Mouse (Mus musculus) testis, postnatal 10 days (tissue): Measurements from ENCODE around the gene Cd44.

Experiments used
- DNase-seq: peaks from one replicate; pipeline ENCODE4 v3.0.0; 2021; ENCODE audit warnings: low spot score

Cd44 gene

DNA sequence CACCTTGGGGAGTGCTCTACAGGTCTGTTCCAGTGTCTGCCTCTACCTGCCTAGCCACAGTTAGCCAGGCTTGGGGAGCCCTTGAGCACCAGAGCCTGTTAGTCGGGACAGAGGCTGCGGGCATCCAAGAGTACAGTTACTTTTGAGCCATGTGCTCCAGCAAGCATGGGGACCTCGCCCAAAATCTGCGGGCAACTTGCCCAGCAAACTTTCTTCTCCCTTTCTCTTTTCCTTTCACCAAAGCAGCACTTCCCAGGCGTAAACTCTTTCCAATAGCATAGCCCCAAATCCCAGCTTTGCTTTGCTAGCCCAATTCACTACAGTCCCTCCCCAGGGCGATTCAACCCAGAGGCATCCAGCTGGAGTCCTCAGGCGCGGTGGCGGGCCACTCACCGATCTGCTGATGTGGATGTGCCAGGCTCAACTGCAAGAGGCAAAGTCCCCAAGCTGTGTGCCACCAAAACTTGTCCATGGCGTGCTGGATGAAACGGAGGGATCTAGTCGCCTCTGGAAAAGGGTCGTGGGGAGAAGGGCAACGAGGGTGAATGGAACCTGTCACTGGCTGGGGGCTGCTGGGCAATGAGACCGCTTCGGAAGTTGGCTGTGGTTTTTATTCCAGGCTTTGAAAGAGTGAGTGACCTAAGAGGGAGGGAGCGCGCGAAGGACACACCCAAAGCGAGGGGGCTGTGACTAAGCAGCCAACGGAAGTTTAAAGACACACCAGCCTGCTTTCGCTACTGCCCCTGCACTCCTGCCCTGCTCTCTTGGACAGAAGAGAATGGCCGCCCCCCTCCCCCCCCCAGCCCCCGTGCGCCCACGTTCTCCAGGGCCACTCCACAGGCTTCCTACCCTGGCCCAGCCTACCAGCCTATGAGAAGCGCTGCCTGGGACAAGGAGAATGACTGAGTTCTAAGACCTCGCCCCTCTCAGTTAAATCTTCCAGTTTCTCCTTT lies at the start of gene Cd44:
TSS of gene Cd44 (minus strand) at position 791 of the 953 bp plus-strand sequence.
- DNase-seq: peak; percentile 61

DNA sequence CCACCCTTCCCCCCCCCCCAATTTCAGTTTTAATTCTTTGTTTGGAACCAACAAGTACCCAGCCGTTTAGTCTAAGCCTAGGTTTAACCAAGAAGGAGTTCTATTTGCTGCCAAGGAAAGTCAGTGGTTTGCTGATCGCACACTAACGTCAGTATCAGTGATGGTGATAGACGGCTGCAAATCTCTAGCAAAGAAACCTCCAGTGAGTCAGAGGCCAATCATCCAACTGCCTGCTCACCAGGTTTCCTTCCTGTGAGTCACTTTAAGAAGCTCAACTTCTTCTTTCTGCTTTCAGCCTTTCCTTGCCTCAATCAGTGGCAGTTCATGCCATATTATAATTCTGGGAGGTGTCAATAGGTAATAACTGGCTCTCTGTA lies 47.0 kb upstream of the Cd44 start:
- DNase-seq: no peak

DNA sequence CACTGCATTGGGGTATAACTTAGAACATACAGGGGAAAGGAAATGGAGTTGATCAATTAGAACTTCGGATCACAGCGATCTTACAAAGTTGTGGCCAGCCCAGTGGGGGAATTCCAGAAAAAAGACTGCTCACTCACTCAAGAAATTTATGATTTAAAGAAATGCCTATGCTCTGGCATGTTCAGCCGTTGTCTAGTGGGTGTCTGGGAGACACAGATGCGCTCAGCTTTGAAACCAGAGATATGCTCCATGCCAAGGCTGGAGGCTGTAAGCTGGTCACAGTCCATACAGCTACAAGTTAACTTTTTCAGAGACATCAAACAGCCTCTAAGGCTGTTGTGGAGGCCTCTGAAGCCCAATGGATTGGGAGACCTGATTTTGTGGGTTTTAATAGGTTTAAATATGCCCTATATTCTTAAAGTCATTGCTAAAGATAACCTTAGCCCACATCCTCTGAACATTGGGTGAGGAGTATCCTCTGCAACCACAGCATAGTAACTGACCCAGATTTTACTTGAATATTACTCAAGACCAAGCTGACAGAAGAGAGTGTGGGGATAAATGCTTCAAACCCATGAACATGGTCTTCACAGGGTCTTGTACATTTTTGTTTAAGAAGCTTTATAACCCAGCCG lies 46.5 kb upstream of the Cd44 start:
- no peak for DNase-seq

DNA sequence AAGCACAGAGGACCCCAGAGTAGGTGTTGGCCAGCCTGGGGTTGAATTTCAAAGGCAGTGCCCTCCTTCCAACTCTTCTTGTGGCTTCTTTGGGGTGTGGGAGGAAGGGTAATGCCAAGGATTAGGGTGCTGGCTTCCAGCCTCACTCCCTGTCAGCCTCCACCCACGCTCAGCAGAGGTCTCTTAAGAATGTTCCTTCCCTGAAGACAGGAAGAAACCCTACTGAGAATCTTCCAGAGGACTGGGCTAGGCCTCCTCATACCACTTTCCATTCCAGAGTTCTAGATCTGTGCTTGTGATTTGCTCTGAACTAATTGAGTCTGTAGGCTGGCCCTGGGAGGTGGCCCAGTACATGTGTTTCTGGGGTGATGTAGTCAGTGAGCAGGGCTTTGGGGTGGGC lies 43.6 kb upstream of the Cd44 start:
- no peak for DNase-seq

DNA sequence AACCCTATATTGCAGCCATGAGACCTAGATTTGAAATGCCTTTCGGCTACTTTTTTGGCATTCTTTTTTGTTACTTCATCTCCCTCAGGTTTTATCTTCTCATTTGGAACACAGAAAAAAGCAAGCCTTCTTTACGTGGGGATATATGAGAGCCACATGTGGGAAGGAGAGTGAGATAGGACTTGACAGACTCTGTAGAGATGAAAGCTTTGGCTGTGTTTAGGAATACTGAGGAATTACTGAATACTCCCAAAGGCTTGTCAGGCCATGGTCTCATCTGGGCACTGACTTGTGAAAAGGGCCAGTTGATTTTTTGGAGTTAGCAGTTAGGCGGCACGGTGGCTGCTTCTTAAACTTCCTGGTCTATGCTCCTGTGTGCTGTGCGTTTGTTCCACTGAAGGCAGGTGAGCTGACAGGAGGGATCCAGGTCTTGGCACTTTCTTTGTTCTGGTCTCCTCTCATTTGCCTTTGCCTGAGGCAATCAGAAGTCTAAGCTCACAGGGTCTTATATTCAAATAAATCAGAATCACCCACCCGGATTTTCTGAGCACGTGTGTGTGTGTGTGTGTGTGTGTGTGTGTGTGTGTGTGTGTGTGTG lies 43.0 kb upstream of the Cd44 start:
- DNase-seq: no peak

DNA sequence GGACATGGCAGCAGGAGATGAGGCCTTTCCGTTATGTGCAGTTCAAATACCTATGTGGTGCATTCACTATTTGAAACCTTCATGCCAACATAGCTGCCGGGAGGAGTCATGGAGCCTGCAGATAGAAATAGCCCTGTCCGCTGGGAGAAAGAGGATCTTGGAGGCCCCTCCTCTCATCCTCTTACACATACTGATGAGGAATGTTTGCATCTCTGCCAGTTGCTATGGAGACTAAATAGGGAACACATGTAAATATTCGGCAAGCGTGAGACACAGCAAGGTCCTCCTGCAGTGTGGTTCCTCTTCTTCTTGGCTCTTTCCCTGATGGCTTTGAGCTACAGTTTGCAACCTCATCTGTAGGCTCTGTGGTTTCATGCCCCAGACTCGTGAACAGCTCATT lies 42.5 kb upstream of the Cd44 start:
- no peak for DNase-seq

DNA sequence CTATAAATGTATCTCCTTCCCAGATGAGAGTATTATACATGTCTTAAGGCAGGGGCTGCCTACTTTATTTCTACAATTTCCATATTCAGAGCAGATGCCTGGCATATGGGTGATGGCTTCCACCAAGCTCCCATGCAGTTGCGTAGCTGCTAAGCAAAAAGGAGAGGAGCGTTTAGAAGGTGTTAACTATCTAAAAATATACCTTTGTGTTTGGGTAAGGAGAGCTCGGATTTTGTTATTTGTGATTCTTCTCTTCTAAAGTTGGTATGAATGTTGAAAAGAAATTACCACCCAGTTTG lies 41.3 kb upstream of the Cd44 start:
- DNase-seq: no peak

DNA sequence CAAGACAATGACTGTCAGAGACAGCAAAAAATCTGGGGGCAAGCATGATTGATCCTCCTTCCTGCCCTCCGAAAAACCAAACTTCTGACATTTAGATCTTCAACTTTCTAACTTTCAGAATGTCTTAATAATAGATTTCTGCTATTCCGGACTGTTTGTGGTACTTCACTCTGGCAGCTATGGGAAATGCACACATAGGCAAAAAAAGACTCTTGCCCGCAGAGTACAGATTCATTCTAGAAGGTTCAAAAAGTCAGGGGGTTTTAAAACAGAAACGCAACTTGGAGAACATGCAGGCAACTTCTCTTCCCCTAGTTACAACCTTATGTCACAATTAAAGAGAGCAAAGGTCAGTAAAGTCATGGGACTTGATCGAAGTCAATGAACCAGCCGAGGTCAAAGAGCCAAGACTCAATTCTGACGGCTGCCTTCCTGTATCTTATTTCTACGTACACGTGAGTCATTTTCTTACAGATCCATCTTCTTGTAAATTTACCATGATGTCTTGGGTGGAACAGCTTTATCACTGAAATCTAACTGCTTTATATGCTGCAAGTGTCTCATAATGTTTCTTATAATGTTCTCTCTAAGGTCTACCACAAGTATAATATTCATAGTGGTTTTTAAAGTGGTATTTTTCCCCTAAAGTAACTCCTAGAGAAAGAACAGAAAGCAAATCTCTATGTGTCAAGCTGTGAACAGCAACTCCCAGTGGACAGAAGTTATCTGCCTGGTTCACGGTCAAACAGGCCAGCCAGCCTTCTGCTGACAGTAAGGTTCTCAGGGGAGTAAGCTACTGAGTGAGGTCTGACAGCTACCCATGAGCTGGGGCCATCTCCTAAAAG lies 40.7 kb upstream of the Cd44 start:
- no peak for DNase-seq

DNA sequence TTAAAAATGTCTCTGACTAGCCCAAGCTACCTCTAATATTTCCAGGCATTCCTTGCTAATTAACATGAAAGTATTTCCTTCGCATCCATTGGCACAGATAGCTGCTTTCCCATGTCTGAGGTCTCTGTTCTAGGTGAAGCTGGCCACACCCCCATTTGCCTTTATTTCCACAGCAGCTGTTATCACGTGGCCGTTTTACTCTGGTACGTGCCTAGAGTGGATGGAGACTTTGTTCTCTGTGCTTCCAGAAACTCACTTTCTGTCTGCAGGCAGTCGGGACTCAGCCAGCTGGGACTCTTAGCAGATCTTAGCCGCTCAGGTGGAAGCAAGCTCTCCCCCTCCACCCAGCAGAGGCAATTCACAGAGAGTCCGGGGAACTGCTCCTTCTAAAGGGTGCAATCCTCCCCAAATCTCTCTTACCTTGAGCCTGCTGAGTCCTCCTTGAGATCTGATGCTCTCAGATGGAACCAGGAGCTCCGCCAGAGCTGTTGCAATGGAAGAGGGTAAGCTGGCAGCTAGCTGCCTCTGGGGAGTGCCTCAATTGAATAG lies 39.4 kb upstream of the Cd44 start:
- no peak for DNase-seq

DNA sequence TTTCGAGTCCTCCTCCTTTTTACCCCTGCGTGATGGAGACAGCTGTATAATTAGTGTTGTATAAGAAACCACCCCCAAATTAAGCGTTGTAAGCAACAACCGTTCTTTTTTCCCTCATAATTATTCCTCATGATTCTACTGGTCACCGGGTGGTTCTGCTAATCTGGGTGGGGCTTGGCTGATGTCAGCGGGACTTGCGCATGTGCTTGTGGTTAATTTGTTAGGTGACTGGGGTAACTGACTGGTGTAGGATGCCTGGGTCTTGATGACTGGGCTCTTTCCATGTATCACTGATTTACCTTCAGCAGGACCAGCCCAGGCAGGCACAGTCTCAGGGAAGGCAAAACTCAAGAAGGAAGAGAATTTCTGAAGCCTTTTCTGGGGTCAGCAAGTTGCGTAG lies 38.7 kb upstream of the Cd44 start:
- no peak for DNase-seq

DNA sequence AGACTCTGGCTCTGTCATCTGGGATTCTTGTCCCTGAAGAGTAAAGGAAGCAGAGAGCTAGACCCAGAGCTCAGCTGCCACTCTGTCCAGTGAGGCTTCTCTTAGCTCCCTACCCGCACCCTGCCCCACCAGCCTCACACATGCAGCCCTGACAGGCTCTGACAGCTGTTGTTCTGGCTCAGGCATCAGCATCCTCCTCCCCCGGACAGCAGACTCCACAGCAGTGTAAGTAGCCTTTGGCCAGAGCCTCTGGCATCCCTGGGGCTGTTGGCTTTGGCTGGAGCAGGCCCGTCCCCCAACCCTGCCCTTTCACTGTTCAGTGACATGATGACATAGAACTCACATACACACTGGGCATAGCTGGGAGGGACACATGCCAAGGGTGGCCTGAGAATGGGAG lies 35.4 kb upstream of the Cd44 start:
- no peak for DNase-seq

DNA sequence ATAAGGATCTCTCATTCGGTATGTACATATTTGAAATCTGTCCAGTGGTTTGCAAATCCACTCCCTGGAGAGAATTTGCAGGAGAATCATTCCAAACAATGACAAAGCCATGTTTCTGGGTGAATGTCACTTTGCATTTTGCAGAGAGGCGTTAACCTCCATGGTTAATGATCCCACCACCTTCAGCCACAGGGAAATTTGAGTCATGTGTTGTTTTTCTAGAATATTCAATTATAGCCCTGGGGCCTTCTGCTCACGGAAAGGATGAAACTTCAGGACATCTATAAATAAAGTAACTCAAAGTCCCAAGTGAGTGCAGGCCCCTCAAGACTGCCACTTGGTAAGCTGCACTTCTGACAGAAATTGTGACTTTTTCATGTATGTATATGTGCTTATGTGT lies 33.4 kb upstream of the Cd44 start:
- DNase-seq: no peak

DNA sequence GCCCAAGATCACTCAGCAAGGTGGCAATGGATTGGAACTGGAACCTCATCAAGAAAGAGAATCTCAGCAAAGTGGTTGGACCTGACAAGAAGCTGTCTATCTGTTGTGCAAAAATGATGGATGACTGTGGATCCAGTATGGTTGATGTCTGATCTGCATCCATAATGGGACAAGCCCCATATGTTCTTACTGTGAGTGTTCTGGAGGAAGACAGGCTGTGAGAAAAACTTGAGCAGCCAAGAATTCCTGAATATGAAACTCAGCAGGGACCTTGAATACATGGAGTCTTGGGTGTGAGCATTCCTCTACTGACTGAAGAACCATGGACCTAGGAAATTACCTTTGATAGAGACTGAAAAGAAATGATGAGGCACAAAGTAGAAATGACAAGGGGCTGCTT lies 32.3 kb upstream of the Cd44 start:
- DNase-seq: no peak

DNA sequence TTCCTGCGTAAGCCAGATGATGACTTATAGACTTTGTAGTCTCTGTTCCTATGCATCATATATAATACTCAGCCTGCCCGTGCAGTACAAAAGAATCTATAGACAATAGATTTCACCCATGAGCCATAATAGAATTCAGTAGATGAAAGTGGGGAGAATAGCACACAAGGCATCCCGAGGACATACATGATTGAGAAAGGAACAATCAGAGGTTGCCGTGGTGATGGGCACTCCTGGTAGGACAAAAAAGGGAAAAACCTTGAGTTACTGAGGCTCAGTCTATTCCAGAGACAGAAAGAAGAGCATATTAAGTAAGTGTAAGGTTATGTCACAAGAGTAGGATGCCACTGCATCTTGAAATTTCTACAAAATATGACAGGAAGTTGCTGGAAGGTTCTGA lies 31.7 kb upstream of the Cd44 start:
- DNase-seq: no peak

DNA sequence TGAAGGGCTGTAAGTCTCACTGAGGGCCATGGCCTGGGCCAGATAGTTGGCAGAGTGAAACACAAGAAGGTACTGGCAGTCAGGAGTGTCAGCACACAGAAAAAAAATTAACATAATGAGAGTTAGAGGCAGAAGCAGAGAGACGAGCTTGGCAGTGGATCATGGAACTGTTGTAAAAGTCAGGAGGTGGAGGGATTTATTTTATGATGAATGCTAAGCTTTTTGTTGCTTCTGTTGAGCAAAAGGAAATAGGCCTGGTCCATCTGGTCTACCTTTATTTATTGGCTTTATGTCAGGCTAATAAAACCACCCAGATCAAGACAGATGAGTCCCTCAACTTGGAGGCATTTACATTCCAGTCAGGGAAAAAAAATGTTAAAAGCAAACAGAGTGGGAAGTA lies 31.2 kb upstream of the Cd44 start:
- no peak for DNase-seq

DNA sequence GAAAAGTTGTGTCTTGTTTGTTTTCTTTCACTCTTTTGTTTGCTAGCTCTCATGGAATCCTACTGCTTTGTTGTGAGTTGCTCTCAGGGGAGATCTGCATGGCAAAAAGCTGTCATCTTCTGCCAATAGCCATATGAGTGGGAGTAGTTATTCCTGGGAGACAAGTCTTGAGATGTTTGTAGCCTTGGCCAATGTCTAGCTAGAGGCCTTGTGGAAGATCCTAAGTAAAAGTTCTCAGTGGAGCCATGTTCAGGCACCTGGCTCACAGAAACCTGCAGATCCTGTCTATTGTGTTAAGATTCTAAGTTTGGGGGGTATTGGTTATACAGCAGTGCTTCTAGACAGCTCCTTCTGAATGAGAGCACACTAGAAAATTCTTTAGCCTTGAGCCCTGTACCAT lies 26.7 kb upstream of the Cd44 start:
- DNase-seq: no peak

DNA sequence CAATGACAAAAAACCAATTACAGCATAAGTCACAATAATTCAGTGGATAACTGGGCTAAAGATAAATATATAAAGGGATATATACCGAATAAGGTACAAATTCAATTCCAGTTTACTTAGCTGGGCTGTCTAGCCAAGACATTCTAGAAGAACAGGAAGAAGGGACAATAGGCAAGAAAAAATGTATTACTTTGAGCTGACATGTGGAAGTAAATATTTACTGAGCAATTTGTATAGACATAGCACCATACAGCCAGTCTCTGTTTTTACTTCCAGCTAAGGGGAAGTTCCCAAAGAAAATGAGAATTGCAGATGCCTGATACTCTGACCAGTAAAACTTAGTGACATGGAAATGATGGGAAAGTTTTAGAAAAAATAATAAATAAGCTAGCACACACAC lies 23.0 kb upstream of the Cd44 start:
- DNase-seq: no peak

DNA sequence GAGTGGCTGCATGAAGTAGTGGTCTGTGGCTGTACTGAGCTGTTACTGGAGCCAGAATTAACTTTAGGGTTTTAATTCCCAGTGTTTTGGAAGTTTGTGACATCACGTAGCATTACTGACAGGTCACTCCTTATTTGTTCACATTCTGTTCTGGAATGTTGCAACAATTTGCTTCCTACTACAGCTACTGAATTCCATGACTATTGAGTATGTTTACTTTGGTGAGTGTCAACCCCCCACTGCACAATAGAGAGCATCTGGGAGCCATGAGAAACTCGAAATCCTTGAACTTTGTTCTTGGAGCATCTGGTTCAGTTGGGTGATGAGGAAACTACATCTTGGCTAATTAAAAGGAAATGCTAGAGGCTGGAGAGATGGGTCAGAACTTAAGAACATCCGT lies 22.2 kb upstream of the Cd44 start:
- DNase-seq: no peak

DNA sequence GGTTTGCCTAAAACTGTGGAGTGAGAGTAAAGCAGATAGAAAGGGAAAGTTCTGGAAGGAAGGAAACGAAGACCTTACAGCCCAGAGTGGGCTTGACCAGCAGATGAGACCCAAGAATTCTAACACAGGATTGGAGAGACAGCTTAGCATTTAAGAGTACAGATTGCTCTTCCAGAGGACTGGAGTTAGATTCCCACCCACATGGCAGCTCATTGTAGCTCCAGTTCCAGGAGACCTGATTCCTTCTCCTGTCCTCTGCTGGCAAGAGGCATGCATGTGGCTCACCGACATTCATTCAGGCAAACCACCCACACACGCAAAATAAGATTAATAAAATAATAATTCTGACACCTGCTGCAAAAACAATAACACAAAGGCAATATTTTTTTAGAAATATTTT lies 20.6 kb upstream of the Cd44 start:
- DNase-seq: no peak

DNA sequence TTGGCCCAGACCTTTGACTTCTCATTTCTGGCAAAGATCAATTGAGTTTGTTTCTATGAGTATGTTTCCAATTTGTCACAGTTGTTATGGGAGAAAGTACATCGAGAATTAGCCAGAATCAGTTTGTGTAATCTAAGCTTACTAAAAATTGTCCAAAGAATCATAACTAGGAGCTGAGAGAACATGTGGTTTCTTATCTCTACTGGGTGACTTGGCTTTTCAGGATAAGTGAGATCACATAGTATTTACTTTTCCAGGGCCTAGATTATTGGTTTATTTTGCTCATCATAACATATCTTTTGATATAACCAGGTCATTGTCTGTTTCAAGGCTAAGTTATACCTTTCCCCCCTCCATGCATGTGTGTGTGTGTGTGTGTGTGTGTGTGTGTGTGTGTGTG lies 16.8 kb upstream of the Cd44 start:
- no peak for DNase-seq

DNA sequence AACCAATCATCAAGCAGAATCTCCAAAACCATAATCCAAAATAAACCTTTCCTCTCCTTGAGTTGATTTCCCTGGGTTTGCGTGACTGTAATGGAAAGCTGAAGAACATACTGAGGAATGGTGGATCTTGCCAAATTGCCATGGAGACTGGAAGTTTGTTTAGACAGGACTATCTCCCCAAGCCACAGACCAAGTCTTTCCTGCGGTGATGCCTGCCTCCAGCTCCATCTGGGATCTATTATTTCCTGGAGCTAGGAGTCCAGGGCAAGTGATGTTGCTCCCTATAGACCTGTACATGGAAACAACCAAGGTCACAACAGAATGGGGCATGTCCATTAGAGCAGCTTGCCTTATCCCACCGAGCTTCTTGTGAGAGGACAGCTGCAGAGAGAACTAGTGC lies 15.1 kb upstream of the Cd44 start:
- no peak for DNase-seq

DNA sequence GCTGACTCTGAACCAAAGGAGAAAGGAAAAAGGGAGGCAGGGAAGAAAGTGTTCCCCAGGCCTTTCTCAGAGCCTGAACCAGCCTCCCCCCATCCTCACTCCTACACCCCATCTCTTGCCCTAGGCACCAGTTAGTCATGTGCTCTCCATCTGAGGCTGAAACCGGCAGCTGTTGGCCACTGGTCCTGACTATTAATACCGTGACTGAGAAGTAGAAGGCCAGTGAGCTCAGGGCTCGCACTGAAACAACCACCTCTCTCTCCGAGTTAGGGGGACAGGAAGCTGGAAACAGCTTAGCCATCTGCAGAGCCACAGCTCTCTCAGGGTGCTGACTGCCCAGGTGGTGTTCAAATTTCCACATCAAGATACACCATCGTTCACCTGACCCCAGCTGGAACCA lies 13.2 kb upstream of the Cd44 start:
- DNase-seq: no peak
